Mouse (Mus musculus) C2C12 (cell line): Measurements from ENCODE around the gene Acvr1c.

Experiments used
- CEBPB ChIP-seq: IDR thresholded peaks from one replicate; pipeline ENCODE4 v1.6.1; 2011; ENCODE audit warnings: low read depth, mild to moderate bottlenecking, control low read depth, moderate library complexity
- CTCF ChIP-seq: IDR thresholded peaks from one replicate; pipeline ENCODE4 v1.5.1; 2011; ENCODE audit not compliant: control insufficient read depth, insufficient read depth, insufficient read length
- FOSL1 ChIP-seq: IDR thresholded peaks from one replicate; pipeline ENCODE4 v1.8.0; 2011; ENCODE audit warnings: mild to moderate bottlenecking, low read length; ENCODE audit not compliant: poor library complexity, insufficient read depth, severe bottlenecking
- MAX ChIP-seq: IDR thresholded peaks from one replicate; pipeline ENCODE4 v1.6.1; 2011; ENCODE audit warnings: mild to moderate bottlenecking, control low read depth
- MYOD1 ChIP-seq: IDR thresholded peaks from one replicate; pipeline ENCODE4 v1.6.1; 2011; ENCODE audit warnings: low read depth; ENCODE audit not compliant: control insufficient read depth, insufficient read length
- MYOG ChIP-seq: IDR thresholded peaks from one replicate; pipeline ENCODE4 v1.6.1; 2011; ENCODE audit not compliant: control insufficient read depth, insufficient read length; ENCODE audit errors: extremely low read depth
- USF1 ChIP-seq: IDR thresholded peaks from one replicate; pipeline ENCODE4 v1.6.1; 2011; ENCODE audit warnings: low read depth, mild to moderate bottlenecking, control low read depth, moderate library complexity

DNA sequence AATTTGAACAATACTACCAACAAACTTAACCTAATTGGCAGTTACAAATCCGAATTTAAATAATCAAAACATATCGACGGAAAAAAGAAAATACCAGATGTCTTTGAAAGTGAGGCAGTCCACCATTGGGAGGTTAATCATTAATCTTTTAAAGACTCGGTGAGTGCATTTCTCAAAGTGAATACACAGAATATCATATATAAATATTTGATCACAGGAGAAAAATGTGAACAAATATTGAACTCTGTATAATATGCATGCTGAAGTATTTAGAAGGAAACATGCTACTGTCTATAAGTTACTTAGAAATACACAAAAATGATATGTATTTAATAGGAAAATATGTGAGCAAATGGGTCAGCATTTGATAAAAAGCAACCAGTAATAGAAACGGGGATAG, 21.0 kb downstream of the Acvr1c start:
- TF ChIP-seq CTCF, result no peak
- no peak for TF ChIP-seq USF1
- no peak for TF ChIP-seq CEBPB
- no peak for TF ChIP-seq MYOD1
- TF ChIP-seq MAX, result no peak
- TF ChIP-seq FOSL1, result no peak
- TF ChIP-seq MYOG, result no peak
